Mouse (Mus musculus): ENCODE measurements around the gene Fez2. TPM values are rescaled to one million over a fixed set of nuclear protein-coding genes. Genes with fewer than 3 reads are reported as not detected.
A peak's percentile ranks its signal among the peaks of the same experiment; 100 is the strongest.

Gene Fez2
- polyA plus RNA-seq, 1 experiment from 2014 or later: 35.5 TPM

DNA sequence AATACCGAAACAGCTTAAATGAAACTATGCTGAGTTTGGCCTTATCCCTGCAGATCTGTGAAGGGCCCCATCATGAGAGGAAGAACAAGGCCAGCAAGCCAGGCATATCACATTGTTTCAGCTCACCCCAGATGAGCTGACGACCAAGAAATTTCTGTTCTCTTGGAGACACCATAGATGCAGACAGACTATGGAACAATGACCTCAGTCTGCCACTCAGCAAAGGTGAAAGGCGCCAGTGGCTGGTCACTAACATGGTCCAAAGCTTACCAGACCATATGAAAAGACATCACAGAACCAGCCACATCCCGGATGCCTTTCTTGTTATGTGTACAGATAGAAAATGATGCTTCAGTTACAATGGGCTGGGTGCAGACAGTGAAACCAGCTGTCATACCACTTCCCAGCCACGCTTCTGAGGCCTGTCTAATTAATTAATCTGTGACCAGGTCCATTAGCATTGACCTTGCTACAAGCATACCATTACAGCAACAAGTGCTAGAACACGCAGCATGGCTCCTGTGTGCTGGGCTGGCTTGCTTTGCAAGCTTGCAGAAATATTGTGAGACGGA lies 92.1 kb downstream of the Fez2 start:
- no peak for ATAC-seq (ENCODE audit: low read depth)
- Histone ChIP-seq H3K4me3 (ENCODE audit: low read length) (no peak overlapping the region), H3K4me2 (ENCODE audit: low read depth, low read length) (no peak overlapping the region), H3K4me1 (replicated peaks; ENCODE audit: control insufficient read depth, insufficient read depth, low read length) (peaks cover 29% of the 10 kb centered on the region), H3K36me3 (ENCODE audit: control insufficient read depth, insufficient read depth, low read length) (no peaks in the 10 kb centered on the region), H3K27me3 (ENCODE audit: control insufficient read depth, insufficient read depth, low read depth, low read length) (peaks cover 41% of the 10 kb centered on the region), H3K9me3 (ENCODE audit: control insufficient read depth, low read length) (no peaks in the 10 kb centered on the region), H3K9ac (ENCODE audit: low read length) (no peak overlapping the region), H3K27ac (ENCODE audit: low read length) (no peak overlapping the region)
- 86% methylated on average over 7 of the region's 7 CpGs for WGBS

DNA sequence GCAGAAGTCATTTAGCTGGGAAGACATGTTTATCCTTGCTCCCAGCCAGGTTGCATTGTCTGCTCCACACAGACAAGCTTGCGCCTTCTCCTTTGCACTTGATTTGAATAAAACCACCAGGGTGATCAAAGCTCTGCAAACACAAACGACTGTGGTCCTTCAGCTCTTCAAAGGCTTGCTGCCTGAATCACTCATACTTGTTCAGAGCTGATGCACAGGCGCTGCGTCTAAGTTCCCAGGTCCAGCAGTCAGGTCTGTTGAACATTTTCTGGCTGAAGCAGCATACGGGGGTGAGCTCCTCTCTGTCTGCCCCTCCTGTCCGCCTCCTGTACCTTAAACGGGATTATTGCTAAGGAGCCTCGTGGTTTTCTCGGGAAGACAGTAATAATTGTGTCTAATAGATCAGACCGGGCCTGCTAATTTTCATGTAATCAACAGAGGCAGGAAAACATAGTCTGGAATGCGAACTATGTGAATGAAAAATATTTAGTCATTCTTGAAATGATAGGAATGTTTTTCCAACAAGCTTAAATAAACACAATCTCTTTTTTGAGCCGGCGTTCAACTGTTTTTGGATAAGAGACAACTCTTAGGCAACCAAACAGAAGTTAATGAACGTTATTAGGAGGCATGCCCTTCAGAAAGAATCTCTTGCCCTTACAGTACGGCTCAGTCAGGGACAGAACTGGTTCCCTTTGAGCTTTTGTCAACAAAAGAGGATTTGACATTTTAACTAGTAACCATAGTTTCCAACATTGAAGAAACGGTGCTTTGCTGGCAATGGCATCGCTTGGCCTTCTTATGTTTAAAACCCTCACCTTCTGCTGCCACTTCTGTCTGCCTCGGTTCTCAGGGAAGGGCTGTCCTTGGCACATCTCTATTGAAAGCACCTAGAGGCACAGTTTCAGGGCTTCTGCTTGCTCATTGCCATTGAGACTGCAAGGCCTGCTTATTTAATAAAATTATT lies 95.3 kb downstream of the Fez2 start:
- peaks cover 25% of the 10 kb centered on the region for H3K4me1 ChIP-seq (replicated peaks; ENCODE audit: control insufficient read depth, insufficient read depth, low read length)
- peaks cover 44% of the 10 kb centered on the region for H3K27me3 ChIP-seq (ENCODE audit: control insufficient read depth, insufficient read depth, low read depth, low read length)
- H3K36me3 ChIP-seq (ENCODE audit: control insufficient read depth, insufficient read depth, low read length): no peaks in the 10 kb centered on the region
- WGBS: 19% methylated on average over 18 of the region's 18 CpGs
- peak overlapping the region; percentile 66 for H3K27ac ChIP-seq (ENCODE audit: low read length)
- 0 out of 2 replicates have a peak overlapping the region, but pooled peaks have one; percentile 5 for H3K4me2 ChIP-seq (ENCODE audit: low read depth, low read length)
- no peak overlapping the region for H3K9ac ChIP-seq (ENCODE audit: low read length)
- no peaks in the 10 kb centered on the region for H3K9me3 ChIP-seq (ENCODE audit: control insufficient read depth, low read length)
- no peak overlapping the region for H3K4me3 ChIP-seq (ENCODE audit: low read length)
- peak; percentile 67 for ATAC-seq (ENCODE audit: low read depth)

DNA sequence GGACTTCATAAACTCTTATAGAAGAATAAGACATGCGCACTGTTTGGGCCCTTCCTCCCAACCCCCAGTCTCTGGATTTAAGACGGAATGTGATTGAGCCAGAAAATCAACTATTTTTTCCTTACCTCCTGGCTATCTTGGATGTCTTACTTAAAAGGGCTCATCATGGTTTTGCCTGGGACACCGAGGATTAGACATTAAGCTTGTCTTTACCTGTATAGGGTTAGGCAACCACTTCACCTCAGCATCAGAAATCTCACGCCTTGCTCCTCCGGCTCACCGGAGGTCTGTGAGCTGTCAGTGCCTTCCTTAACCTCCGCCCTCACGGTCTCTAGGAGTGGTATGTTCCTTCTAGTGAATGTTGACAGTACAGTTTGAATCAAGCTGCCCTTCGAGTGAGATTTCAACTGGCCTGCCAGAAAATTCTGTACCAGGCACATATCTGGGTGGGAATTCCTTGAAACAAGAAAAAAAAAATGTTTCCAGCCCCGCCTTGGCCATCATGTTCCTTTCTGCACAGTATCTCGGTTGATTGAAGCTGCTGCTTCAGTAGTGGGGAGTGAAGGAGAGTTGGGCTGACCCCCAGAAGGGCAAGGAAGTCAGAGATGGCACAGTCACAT lies 96.6 kb downstream of the Fez2 start:
- 64% methylated on average over 11 of the region's 11 CpGs for WGBS

More for the DNA sequence above, 96.6 kb downstream of the Fez2 start:
- Histone ChIP-seq H3K4me1 (replicated peaks; ENCODE audit: control insufficient read depth, insufficient read depth, low read length) (peaks cover 20% of the 10 kb centered on the region), H3K4me3 (ENCODE audit: low read length) (no peak overlapping the region), H3K27me3 (ENCODE audit: control insufficient read depth, insufficient read depth, low read depth, low read length) (peaks cover 40% of the 10 kb centered on the region), H3K9ac (ENCODE audit: low read length) (no peak overlapping the region), H3K9me3 (ENCODE audit: control insufficient read depth, low read length) (no peaks in the 10 kb centered on the region), H3K36me3 (ENCODE audit: control insufficient read depth, insufficient read depth, low read length) (no peaks in the 10 kb centered on the region), H3K4me2 (ENCODE audit: low read depth, low read length) (no peak overlapping the region), H3K27ac (ENCODE audit: low read length) (no peak overlapping the region)
- ATAC-seq (ENCODE audit: low read depth): 0 out of 2 replicates have a peak, but pooled peaks have one; percentile 27

Other genes with a start within 250 kb of the Fez2 start
- gene Crim1, start 217.9 kb downstream of the Fez2 start, polyA plus RNA-seq (2015; fragmentation: Nextera tagmentation; extraction: Ambion mirVana): 4.7 and 5.1 TPM in 2 replicates
- gene Vit, start 89.9 kb upstream of the Fez2 start, polyA plus RNA-seq (2015; fragmentation: Nextera tagmentation; extraction: Ambion mirVana): 0.46 and 0.84 TPM in 2 replicates

All from lung, embryonic 16.5 days (tissue).